Mouse (Mus musculus): ENCODE measurements around the gene Thap7. TPM values are rescaled to one million over a fixed set of nuclear protein-coding genes. Genes with fewer than 3 reads are reported as not detected.
A peak's percentile ranks its signal among the peaks of the same experiment; 100 is the strongest.
"Not testable (repeated sequence)": the region's sequence is repeated elsewhere in the genome, so short reads cannot be mapped to it uniquely, and the experiment has no call there.

The Thap7 gene
- polyA plus RNA-seq, 1 experiment from 2014 or later: 68.2 TPM

DNA sequence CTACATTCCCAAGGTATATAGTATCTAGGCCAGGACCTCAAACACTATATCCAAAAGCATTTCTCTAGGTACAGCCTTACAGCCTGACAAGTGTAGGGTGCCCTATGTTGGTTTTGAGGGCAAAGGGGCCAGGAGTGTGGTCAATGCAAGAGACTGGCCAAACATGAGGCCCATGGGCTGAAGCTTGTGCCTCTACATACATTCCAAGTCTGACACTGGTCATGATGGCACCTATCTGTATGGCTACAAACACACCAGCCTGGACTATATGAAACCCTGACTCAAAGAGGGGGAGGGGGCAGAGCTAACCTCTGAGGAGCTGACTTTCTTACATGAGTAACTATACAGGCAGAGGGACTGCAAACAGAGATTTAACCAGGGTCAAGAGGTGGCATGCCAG is 3.3 kb downstream of the Thap7 start:
- Histone ChIP-seq H3K9ac (no peak overlapping the region), H3K36me3 (peaks cover 63% of the 10 kb centered on the region)
- ATAC-seq (ENCODE audit: low FRiP score): no peak

DNA sequence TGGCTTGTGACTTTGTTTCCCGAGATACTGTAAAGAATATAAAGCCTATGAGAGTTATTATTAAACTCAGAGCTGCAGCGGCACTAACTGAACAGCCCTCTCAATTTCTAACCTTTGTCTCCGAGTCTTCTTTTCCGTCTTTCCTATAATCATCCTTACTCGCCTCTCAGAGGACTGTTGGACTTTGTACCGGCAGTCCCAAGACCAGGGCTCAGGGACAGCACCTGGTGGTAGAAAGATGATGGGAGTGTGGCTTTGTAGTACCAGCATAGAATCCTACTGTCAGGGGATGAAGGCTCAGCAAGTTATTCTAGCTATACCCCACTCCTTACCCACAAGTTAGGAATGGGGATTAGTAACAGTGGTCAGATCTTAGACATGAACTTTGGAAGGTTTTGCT is 4.7 kb downstream of the Thap7 start:
- WGBS: 96% methylated on average over 6 of the region's 6 CpGs
- H3K4me2 ChIP-seq: no peak overlapping the region
- no peaks in the 10 kb centered on the region for H3K27me3 ChIP-seq
- H3K4me1 ChIP-seq (replicated peaks): peaks cover 17% of the 10 kb centered on the region
- H3K9me3 ChIP-seq: no peaks in the 10 kb centered on the region
- no peak overlapping the region for H3K9ac ChIP-seq
- ATAC-seq (ENCODE audit: low FRiP score): no peak
- no peak overlapping the region for H3K4me3 ChIP-seq
- H3K27ac ChIP-seq: no peak overlapping the region
- peaks cover 77% of the 10 kb centered on the region for H3K36me3 ChIP-seq

More for the DNA sequence above, 3.3 kb downstream of the Thap7 start:
- Histone ChIP-seq H3K4me2 (no peak overlapping the region), H3K9me3 (no peaks in the 10 kb centered on the region), H3K4me3 (no peak overlapping the region), H3K4me1 (replicated peaks) (peaks cover 30% of the 10 kb centered on the region), H3K27me3 (no peaks in the 10 kb centered on the region), H3K27ac (no peak overlapping the region)

DNA sequence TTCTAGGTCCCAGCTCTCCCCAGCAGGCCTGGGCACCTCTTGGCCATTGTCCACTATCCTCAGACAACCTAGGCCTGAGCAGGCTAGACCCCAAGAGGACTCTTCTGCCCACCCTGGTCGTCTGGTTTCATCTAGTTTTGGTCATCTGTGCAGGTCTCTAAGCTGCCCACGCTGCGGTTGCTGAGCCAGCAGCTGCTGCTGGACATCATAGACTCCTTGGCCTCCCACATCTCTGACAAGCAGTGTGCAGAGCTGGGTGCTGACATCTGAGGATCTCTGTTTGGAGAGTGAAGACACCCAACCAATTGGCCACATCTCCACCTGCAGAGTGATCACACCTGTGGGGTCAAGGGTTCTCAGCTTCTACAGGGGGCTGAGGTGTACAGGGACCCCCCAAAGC is 5.4 kb downstream of the Thap7 start:
- Histone ChIP-seq H3K36me3 (peaks cover 84% of the 10 kb centered on the region), H3K9ac (no peak overlapping the region), H3K4me1 (replicated peaks) (peaks cover 17% of the 10 kb centered on the region), H3K9me3 (no peaks in the 10 kb centered on the region), H3K27me3 (no peaks in the 10 kb centered on the region), H3K27ac (no peak overlapping the region), H3K4me2 (no peak overlapping the region), H3K4me3 (no peak overlapping the region)
- no peak for ATAC-seq (ENCODE audit: low FRiP score)
- 88% methylated on average over 3 of the region's 3 CpGs for WGBS

DNA sequence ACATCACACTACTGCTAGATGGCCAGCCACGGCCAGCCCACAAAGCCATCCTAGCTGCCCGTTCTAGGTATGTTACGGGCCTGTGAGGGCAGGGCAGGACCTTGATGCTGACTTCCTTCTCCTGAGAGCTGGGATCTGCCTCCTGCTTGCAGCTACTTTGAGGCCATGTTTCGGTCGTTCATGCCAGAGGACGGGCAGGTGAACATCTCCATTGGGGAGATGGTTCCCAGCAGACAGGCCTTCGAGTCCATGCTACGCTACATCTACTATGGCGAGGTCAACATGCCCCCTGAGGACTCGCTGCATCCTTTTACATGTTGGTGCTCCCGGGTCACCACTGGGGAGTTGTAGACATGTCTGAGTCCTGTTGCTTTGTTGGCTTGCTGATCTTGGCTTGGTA is 6.8 kb downstream of the Thap7 start:
- 91% methylated on average over 11 of the region's 11 CpGs for WGBS
- Histone ChIP-seq H3K27me3 (no peaks in the 10 kb centered on the region), H3K4me2 (no peak overlapping the region), H3K36me3 (peaks cover 98% of the 10 kb centered on the region), H3K27ac (no peak overlapping the region), H3K4me1 (replicated peaks) (peaks cover 6% of the 10 kb centered on the region), H3K4me3 (no peak overlapping the region), H3K9ac (no peak overlapping the region), H3K9me3 (no peaks in the 10 kb centered on the region)
- no peak for ATAC-seq (ENCODE audit: low FRiP score)

DNA sequence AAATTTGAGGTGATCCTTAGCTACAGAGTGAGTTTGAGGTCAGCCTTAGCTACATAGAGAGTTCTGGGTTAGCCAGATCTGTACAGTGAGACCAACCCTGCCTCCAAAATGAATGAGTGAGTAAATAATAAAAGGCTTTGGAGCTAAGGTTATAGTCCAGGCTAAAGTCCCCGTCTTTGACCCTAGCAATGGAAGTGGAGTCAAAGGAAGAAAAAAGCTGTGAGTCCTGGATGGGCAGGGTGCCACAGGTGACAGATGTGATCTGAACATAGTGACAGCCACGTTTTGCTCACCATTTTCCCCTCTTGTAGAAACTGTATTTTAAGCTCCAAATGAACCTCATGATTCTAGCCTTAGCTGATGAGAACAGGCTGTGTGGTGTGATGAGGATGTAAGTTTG is 12.0 kb downstream of the Thap7 start:
- no peak for ATAC-seq (ENCODE audit: low FRiP score)
- no peaks in the 10 kb centered on the region for H3K9me3 ChIP-seq
- no peak overlapping the region for H3K9ac ChIP-seq
- WGBS: 94% methylated on average over 2 of the region's 2 CpGs
- H3K4me3 ChIP-seq: no peak overlapping the region
- no peak overlapping the region for H3K27ac ChIP-seq
- H3K27me3 ChIP-seq: no peaks in the 10 kb centered on the region
- H3K36me3 ChIP-seq: peaks cover 97% of the 10 kb centered on the region
- H3K4me1 ChIP-seq (replicated peaks): no peaks in the 10 kb centered on the region
- H3K4me2 ChIP-seq: no peak overlapping the region

DNA sequence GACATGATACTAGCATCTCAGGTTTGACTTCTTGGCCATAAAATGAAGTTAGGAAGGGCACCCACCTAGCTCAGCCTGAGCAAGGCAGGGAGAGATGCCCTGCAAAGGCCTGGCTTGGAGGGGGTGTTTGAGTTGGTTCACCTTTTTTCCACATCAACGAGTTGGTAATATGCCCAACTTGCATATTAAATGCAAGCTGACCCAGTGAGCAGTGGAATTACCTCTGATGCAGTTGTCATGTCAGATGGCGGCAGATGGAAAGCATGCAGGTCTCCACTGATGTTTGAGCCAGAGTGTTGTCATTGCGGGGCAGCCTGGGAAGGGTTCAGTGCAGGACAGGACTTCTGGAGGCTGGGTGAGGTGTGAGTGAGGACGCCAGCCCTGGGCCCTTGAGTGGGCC is 19.5 kb downstream of the Thap7 start:
- H3K36me3 ChIP-seq: peaks cover 51% of the 10 kb centered on the region

DNA sequence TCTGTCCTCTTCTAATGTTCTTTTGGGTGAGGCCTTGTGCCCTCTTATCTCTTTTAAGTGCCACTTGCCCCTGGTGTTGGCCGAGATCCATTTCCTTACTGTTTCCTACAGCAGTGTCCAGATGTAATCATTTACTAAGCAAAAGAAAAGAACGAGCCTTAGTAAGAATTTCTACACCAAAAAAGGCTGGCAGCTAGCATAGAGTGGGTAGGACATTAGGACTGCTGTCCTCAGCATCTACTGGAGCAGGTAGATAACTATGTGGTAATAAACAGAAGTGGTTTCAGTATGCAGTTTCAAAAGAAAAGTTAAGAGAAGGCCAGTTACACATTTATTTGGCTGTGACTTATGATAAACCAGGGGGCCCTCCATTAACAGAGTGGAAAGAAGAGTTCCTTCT is 20.2 kb downstream of the Thap7 start:
- Histone ChIP-seq H3K9ac (no peak overlapping the region), H3K9me3 (no peaks in the 10 kb centered on the region), H3K27me3 (0 out of 2 replicates have a peak, but pooled peaks cover 5% of the 10 kb centered on the region), H3K27ac (no peak overlapping the region), H3K4me3 (no peak overlapping the region), H3K4me1 (replicated peaks) (peaks cover 16% of the 10 kb centered on the region), H3K4me2 (no peak overlapping the region), H3K36me3 (peaks cover 44% of the 10 kb centered on the region)
- no peak for ATAC-seq (ENCODE audit: low FRiP score)
- WGBS: 91% methylated on average over 2 of the region's 2 CpGs

More for the DNA sequence above, 19.5 kb downstream of the Thap7 start:
- H3K9ac ChIP-seq: no peak overlapping the region
- no peak overlapping the region for H3K4me3 ChIP-seq
- no peaks in the 10 kb centered on the region for H3K9me3 ChIP-seq
- H3K27ac ChIP-seq: no peak overlapping the region
- peaks cover 16% of the 10 kb centered on the region for H3K4me1 ChIP-seq (replicated peaks)
- H3K4me2 ChIP-seq: no peak overlapping the region
- 93% methylated on average over 4 of the region's 4 CpGs for WGBS
- H3K27me3 ChIP-seq: no peaks in the 10 kb centered on the region
- no peak for ATAC-seq (ENCODE audit: low FRiP score)

DNA sequence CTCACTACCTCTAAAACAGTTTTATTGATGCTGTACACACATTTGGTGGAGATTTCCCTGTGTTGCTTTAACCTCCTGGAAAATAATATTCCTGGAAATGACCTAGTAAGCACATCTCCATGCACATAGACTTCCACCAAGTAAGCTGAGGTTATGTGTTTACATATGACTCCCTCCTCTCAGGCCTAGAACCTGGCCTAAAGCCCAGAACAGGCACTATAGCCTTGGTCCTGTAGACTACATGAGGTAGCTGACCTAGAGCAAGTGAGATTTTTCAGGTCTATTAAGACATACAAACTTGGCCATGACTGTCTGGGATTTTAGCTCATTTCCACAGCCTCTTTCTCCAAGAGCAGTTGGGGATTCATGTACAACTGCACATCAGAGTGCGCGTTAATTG is 20.8 kb downstream of the Thap7 start:
- peaks cover 16% of the 10 kb centered on the region for H3K4me1 ChIP-seq (replicated peaks)
- peak overlapping the region; percentile 84 for H3K4me2 ChIP-seq
- H3K27me3 ChIP-seq: 0 out of 2 replicates have a peak, but pooled peaks cover 5% of the 10 kb centered on the region
- H3K27ac ChIP-seq: no peak overlapping the region
- H3K9ac ChIP-seq: peak overlapping the region; percentile 89
- peaks cover 38% of the 10 kb centered on the region for H3K36me3 ChIP-seq
- H3K9me3 ChIP-seq: no peaks in the 10 kb centered on the region
- WGBS: 100% methylated on average over 2 of the region's 2 CpGs
- ATAC-seq (ENCODE audit: low FRiP score): no peak
- peak overlapping the region; percentile 79 for H3K4me3 ChIP-seq

DNA sequence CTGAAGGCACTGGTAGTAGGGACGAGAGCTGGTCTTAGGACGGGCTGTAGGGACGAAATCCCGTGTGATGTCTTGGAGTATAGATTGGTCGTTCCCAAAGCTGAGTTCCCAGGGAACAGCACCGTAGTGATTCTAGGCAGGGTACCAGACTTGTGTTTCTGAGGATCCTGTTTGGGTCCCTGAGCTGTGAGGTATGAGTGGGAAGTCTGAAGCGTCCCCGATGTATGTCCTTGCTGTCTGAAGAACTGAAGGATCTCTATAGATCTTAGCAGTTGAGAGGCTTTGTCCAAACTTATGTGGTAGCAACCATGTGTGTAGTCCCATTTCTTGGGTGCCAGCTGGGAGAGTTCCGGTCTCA is 21.7 kb downstream of the Thap7 start:
- peaks cover 16% of the 10 kb centered on the region for H3K4me1 ChIP-seq (replicated peaks)
- H3K9ac ChIP-seq: peak overlapping the region; percentile 89
- H3K27ac ChIP-seq: peak overlapping the region; percentile 93
- 0 out of 2 replicates have a peak, but pooled peaks cover 5% of the 10 kb centered on the region for H3K27me3 ChIP-seq
- no peak; the same call in 1 of the 2 replicates for ATAC-seq (ENCODE audit: low FRiP score)
- 15% methylated on average over 9 of the region's 9 CpGs for WGBS
- H3K4me3 ChIP-seq: peak overlapping the region; percentile 79
- peak overlapping the region; percentile 84 for H3K4me2 ChIP-seq
- H3K9me3 ChIP-seq: no peaks in the 10 kb centered on the region
- peaks cover 30% of the 10 kb centered on the region for H3K36me3 ChIP-seq

DNA sequence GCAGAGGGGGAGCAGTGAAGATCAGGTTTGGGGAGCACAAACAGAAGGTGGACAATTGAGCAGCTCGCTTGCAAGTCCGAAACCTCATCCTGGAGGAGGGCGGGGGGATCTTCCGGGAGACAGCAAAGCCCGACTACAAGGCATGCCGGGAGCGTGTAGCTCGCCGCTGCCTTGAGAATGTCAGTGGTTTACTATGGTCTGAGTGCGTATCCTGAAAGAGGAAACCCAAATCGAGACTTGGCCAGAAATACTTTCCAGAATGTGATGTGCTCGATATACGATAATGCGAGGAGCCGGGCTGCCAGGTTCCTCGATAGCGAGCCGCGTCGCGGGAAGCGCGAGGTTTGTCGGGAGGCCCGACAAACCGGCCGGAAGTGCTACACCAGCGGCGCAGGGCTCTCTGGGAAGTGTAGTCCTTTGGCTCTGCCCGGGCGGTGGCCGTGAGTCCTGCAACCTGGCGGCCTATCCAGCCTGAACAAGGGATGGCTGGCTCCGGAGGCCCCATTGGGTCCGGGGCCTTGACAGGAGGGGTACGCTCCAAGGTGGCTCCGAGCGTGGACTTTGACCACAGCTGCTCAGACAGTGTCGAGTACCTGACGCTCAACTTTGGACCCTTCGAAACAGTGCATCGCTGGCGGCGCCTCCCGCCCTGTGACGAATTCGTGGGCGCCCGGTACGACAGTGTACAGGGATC is 22.2 kb downstream of the Thap7 start, which contains the start of gene Lztr1:
Gene Lztr1, plus strand, starts transcription at position 143 of the 694 bp plus-strand sequence.
- Histone ChIP-seq H3K4me3 (peak within 1 kb of the TSS; percentile 79), H3K9me3 (no peaks in the 10 kb centered on the region), H3K9ac (peak within 1 kb of the TSS; percentile 89), H3K4me2 (peak within 1 kb of the TSS; percentile 84), H3K27me3 (0 out of 2 replicates have a peak, but pooled peaks cover 5% of the 10 kb centered on the region), H3K36me3 (peaks cover 25% of the 10 kb centered on the region), H3K27ac (peak within 1 kb of the TSS; percentile 93), H3K4me1 (replicated peaks) (peaks cover 16% of the 10 kb centered on the region)
- peak; percentile 97 for ATAC-seq (ENCODE audit: low FRiP score)
- whole genome bisulfite sequencing: under 1% methylated on average over 50 of the region's 50 CpGs

DNA sequence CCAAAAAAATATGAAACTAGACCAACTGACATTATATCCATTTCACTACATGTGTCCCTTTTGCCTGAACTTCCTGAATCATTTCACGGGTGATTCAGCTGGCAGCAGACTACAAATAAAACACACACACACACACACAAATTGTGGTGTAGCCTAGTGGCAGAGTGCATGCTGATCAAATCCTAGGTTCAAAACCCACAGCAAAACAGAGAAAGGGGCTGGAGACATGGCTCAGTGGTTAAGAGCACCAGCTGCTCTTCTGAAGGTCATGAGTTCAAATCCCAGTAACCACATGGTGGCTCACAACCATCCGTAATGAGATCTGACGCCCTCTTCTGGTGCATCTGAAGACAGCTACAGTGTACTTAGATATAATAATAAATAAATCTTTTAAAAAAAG is 22.9 kb downstream of the Thap7 start:
- Histone ChIP-seq H3K27ac (peak overlapping the region; percentile 93), H3K9ac (peak overlapping the region; percentile 89), H3K36me3 (peaks cover 18% of the 10 kb centered on the region), H3K27me3 (peaks cover 11% of the 10 kb centered on the region; the same call in 1 of the 2 replicates), H3K4me1 (replicated peaks) (peaks cover 16% of the 10 kb centered on the region), H3K4me2 (peak overlapping the region; percentile 66), H3K4me3 (peak overlapping the region; percentile 79)
- 30% methylated on average over 3 of the region's 3 CpGs for WGBS
- peak; percentile 4; the same call in 1 of the 2 replicates for ATAC-seq (ENCODE audit: low FRiP score)
- H3K9me3 ChIP-seq: not testable (repeated sequence)

DNA sequence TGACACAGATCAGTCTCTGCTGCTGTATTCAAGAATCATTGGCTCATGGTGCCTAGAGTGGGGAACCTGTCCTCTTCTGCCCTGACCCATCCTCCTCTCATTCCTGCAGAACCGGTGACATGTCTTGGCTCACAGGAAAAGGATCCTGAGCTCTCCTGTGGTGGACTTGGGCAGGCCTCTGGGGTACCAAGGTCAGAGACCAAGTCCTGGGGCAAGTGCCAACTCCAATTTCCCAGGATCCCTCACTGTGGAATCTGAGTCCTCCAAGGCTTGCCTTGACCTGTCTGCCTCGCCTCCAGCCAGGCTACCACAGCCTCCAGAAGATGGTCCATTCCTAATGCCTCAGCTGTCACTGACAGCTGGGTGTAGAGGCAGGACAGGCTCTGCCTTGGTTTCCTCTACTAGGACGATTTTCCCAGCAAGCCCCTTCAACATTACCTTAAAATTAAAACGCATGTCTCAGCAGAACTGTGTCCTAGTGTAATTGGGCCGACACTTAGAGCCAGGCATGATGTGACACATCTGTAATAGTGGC is 23.9 kb downstream of the Thap7 start:
- WGBS: 86% methylated on average over 5 of the region's 5 CpGs
- Histone ChIP-seq H3K9ac (no peak overlapping the region), H3K4me1 (replicated peaks) (peaks cover 16% of the 10 kb centered on the region), H3K4me2 (no peak overlapping the region), H3K36me3 (peaks cover 9% of the 10 kb centered on the region), H3K27me3 (peaks cover 12% of the 10 kb centered on the region; the same call in 1 of the 2 replicates), H3K9me3 (no peaks in the 10 kb centered on the region), H3K4me3 (no peak overlapping the region), H3K27ac (no peak overlapping the region)
- ATAC-seq (ENCODE audit: low FRiP score): no peak

DNA sequence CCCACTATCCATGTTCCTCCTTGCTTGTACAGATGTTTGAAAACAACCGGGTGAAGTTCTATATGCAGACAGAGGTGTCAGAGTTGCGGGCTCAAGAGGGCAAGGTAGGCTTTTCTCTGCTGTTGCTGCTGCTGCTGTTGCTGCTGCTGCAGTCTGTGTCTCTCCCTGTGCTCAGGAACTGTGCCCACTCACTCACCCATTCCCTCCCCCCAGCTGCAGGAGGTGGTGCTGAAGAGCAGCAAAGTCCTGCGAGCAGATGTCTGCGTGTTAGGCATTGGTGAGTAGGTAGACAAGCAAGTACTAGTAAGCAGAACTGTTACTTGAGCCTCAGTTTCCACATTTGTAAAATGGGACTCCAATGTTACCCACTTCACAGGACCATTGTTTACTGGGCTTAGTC is 28.3 kb downstream of the Thap7 start:
- no peak overlapping the region; the same call in 1 of the 2 replicates for H3K9ac ChIP-seq
- no peak overlapping the region for H3K4me2 ChIP-seq
- no peak overlapping the region for H3K4me3 ChIP-seq
- H3K9me3 ChIP-seq: no peaks in the 10 kb centered on the region
- ATAC-seq (ENCODE audit: low FRiP score): no peak
- 86% methylated on average over 4 of the region's 4 CpGs for WGBS
- H3K27me3 ChIP-seq: peaks cover 12% of the 10 kb centered on the region; the same call in 1 of the 2 replicates
- H3K4me1 ChIP-seq (replicated peaks): peaks cover 12% of the 10 kb centered on the region
- H3K36me3 ChIP-seq: no peaks in the 10 kb centered on the region
- H3K27ac ChIP-seq: no peak overlapping the region
